Mouse (Mus musculus) neutrophil, adult 5-6 weeks (primary cell): ENCODE data around the gene Gm10322. TPM values are rescaled to one million over a fixed set of nuclear protein-coding genes. Genes with fewer than 3 reads are reported as not detected.

Experiments used
- ATAC-seq: fragments of 151-379, 151-347 bp; 2 replicates; pipeline ENCODE4 v1.8.0; 2017; ENCODE audit warnings: mild to moderate bottlenecking, moderate TSS enrichment; ENCODE audit not compliant: insufficient number of reproducible peaks, poor library complexity, low FRiP score, severe bottlenecking; ENCODE audit errors: extremely low read depth
- total RNA-seq: library from RNA; stranded (forward); fragments of 200-1000 nt; gene quantifications from 2 replicates; pipeline ENCODE4 v1.2.3, GENCODE M21; 2017

The Gm10322 gene
- total RNA-seq, 1 experiment from 2014 or later: not detected

DNA sequence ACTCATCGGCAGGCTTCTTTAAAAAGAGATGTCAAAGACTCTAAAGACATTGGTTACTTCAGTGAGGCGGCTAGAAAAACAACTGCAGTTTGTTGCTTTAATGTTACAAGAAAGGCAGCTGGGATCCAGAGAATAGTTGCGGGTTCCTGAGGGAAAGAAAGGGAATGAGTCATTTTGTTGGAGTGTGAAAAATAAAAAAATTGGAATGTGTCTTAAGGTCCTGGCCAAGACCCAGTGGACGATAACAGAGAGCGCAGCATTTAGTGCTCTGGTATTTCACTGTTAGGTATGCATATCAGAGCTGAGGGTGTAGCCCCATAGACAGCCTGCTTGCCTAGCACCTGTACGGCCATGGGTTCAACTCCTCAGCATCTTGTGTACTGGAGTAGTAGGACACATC lies 22.7 kb downstream of the Gm10322 start:
- no peak for ATAC-seq

DNA sequence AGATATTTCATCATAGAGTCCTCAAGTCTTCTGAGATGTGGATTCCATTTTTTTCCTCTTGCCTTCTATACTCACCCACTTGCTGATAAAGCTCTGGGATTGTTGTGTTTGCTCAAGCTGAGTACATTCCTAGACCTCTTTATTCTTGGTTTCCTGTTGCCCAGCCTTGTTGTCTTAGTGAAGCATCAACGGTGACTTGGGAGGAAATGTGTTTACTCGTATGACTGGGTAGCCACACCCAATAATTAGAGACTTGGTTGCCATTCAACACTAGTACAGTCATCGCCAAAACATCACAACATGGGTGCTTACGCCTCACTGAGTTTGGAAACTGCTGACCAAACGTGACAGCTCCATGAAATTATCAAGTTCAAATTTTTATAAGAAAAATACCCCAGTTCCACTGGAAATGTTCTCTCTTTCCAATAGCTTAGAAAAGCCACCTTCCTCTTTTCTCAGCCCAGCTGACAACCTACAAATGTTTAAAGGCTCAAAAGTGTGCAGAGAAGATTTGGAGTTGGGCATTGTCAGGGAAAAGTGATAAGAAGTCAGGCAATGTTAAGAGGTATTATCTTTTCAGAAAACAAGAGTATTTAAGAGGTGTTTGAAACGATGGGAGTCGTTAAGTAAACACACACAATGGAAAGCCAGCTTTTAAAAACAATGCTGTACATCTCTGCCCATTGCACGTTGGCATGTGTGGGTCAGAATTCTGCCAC lies 27.0 kb downstream of the Gm10322 start:
- ATAC-seq: no peak

DNA sequence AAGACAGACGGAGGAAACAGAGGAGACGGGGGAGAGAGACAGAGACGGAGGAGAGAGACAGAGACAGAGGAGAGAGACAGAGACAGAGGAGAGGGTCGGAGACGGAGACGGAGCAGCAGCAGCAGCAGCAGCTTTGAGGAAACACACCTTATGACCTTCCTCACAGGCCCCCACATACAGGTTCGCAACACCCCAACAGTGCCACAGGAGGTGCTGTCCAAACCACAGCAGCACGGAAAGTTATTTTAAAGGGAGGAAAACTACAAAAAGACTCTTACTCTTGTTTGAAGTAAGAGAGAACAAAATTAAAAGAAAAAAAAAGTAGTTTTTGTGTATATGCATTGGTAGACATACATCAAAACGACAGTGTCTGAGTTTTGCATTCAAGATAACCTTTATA lies 27.8 kb downstream of the Gm10322 start:
- ATAC-seq: no peak

DNA sequence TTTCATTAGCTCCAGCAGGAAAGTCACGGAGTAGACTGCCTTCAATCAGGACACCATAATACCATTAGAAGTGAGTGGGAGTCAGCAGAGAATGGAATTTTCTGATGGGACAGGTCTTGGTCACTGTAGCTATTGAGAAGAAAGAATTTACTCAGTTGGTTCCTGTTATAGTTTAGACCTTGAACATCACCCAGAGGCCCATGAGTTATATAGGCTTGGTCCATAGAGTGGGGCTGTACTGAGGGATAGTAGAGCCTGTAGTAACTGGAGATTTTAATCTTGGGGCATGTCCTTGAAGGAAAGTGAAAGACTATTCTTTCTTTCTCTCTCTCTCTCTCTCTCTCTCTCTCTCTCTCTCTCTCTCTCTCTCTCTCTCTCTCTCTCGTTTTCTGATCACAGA lies 28.8 kb downstream of the Gm10322 start:
- no peak for ATAC-seq

DNA sequence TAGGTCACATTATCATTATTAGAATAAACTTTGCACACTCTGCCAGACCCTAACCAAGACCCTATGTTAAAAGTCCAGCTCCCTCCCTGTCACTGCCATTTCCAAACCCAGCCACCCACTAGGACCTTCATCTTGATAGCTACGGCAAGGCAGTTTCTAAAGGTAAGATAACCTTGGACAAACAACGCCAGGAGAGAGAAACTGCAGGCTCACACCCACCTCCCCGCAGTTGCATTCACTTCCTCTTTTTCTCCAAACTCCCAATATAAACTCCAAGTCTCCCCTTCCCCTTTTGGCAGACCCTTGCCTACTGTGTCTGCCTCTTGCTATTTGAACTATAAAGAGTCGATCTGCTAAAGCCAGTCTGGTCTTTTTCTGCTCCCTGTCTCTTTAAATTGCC lies 29.3 kb downstream of the Gm10322 start:
- ATAC-seq: no peak

DNA sequence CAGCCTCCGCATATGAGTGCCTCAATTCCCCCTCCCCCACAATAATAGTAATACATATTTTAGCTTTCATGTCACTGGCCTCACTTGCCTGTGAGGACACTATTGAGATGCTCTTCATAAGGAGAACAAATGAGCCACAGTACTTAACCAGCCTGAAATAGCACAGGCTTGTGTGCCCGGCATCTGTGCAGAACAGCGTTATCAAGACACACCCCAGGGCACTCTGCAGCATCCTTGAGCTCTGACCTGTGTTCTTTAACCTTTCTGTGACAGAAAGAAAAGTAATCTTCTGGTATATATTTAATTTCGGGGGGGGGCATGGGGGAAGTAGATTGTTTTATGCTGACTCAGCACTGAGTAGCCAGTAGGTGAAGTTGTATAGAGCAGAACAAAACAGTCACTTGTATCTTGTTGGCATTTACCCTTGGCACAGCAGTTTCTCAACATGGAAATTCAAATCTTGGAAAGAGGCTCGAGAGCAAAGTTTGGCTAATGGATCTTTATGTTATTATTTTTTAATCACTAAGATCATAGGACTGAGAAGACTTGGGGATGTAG lies 31.0 kb downstream of the Gm10322 start:
- no peak for ATAC-seq

DNA sequence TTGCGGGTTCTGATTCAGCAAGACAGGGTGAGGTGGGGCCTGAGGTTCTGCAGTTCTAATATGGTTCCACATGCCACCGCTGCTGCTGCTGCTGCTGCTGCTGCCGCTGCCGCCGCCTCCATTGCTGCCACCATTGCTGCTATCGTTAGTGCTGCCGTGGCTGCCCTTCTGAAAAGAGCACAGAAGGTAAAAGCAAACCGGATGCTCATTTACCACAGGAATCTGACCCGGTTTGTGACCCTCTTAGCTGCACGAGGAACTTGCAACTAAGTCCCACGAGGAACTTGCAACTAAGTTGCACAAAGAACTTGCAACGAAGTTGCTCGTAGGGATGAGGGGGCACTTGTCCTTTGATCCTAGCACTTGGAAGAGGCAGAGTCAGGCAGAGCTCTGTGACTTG lies 40.9 kb downstream of the Gm10322 start:
- no peak for ATAC-seq

DNA sequence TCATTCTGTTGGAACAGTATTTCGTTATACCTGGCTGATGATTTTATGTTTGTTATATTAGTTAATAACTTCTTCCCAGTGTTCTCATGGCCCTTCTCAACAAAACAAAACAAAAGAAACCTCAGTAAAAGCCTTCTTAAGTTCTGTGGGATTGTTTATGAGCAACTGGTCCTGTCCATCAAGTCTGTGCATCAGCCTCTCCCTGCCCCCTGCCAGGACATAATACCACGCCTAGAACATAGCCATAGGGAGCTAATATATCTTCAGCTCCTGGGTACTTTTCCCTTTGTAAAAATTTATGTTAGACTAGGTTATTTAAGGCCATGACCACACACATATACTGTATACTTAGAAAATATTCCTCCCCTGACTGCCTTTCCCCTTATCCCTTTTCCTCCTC lies 48.9 kb downstream of the Gm10322 start:
- ATAC-seq: no peak

DNA sequence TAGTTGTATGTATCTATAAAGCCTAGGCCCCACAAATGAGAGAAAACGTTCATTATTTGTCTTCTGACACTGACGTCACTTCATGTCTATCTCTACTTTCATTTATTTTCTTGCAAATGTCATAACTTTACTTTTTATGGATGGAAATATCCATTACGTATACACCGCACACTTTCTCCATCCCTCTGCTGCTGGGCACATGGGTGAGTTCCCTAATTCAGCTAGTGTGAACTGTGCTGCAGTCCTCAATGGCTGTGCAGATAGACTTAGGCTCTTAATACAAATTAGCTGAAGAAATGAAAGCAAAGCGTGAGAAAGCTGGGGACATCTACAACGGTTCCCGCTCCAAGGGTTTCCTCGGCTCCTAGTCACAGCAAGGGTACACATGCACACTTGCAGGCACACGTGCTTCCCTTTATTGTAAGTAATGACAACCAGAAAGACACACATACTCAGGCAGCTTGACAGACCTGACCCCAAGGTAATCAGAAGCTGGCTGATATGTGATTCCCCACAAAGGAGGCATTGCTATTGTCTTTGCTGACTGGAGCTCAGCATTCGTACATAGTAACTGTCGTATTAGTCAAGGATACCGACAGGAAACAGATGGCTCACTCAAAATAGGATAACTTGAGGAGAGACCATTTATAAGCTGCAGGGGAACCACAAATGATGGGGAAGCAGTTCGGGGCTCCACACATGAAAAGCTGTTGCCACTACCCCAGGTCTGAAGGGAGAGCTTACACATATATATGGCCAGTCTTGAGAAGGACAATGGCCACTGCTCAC lies 49.8 kb downstream of the Gm10322 start:
- no peak for ATAC-seq

Other genes with a start within 250 kb of the Gm10322 start
- gene Gm10273, start 220.4 kb upstream of the Gm10322 start, total RNA-seq: 2.5 and 4.1 TPM in 2 replicates
- not detected in 2 replicates for gene Pla2g12b, start 212.4 kb upstream of the Gm10322 start, total RNA-seq
- 0.35 TPM in 1 of 2 replicates, not detected in the other for gene Oit3, start 174.3 kb upstream of the Gm10322 start, total RNA-seq
- 15.8 and 17.7 TPM in 2 replicates for gene Mcu, start 629 bp downstream of the Gm10322 start, total RNA-seq
- gene Micu1, start 86.4 kb downstream of the Gm10322 start, total RNA-seq: 41.5 and 52.5 TPM in 2 replicates